Mouse (Mus musculus) liver, embryonic 18 days (tissue): ENCODE measurements around the gene Morc3. TPM values are rescaled to one million over a fixed set of nuclear protein-coding genes. Genes with fewer than 3 reads are reported as not detected.

Experiments
- polyA plus RNA-seq: library from polyadenylated mRNA; depleted of rRNA; stranded (reverse); fragments of >200 nt; gene quantifications from 2 replicates; pipeline ENCODE4 v1.2.3, GENCODE M21; 2012; rRNA removed

Gene Morc3
- polyA plus RNA-seq = 12.7 TPM in 2 replicates

GRCm38 (mm10) chr16:93831627-93832395 lies at the start of gene Morc3:
TSS of gene Morc3 (plus strand) at chr16:93832121.

GRCm38 (mm10) chr16:93883423-93884085 lies 51.6 kb downstream of the Morc3 start, which contains the start of gene Chaf1b:
TSS of gene Chaf1b (plus strand) at chr16:93883901.

Other genes with a start within 250 kb of the Morc3 start
- 5.0 and 5.1 TPM in 2 replicates for gene Setd4, start 228.1 kb upstream of the Morc3 start, polyA plus RNA-seq
- 78.9 and 125 TPM in 2 replicates for gene Cbr1, start 226.3 kb upstream of the Morc3 start, polyA plus RNA-seq
- gene Gm5678, start 204.0 kb upstream of the Morc3 start, polyA plus RNA-seq = 0.05 TPM in 1 of 2 replicates, not detected in the other
- gene Cbr3, start 148.9 kb upstream of the Morc3 start, polyA plus RNA-seq = 0.88 and 1.4 TPM in 2 replicates
- gene Dop1b, start 120.2 kb upstream of the Morc3 start, polyA plus RNA-seq = 12.9 and 15.1 TPM in 2 replicates
- 9.7 and 12.1 TPM in 2 replicates for gene Chaf1b, start 51.8 kb downstream of the Morc3 start, polyA plus RNA-seq
- 8.8 and 10.3 TPM in 2 replicates for gene Cldn14, start 176.7 kb downstream of the Morc3 start, polyA plus RNA-seq